Mouse (Mus musculus): Measurements from ENCODE around the gene Rorc.

The Rorc gene

DNA sequence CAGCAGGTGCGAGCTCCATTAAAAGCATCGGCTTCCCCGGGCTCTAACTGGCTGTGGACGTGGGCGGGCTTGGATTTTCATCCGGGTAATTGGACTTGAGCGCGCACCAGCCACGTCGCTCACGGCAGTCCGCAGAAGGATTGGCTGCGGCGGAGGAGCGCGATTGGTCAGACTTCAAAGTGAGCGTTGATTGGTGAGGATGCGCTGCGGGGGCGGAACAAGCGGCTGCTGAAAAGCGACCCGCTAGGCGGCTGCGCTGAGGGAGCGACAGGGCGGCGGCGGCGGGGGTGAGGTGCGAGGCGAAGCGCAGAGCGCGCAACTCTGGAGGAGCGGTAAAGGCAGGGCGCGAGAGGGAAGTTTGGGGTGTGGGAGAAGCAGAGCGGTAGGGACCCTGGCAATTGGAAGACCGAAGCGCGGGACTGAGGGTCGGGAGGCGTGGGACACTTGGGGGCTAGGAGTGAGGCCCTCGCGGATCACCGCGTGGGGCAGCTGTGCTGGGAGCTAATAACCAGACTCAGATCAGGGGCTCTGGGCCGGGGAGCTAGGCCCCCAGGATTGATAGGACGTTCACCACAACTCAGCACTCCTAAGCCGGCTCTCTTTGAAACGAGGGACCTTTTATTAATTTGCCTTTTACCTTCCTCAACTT, 40.6 kb downstream of the Rorc start, which contains the start of gene Tdrkh:
Gene Tdrkh (plus strand): TSS at position 243 of the 649 bp plus-strand sequence.
- DNase-seq (ENCODE audit: low read depth, low spot score), result peak; percentile 96

- no peak for DNase-seq (ENCODE audit: low read depth, low spot score)
Measured at GRCm38 (mm10) chr3:94430980-94431379, 58.4 kb downstream of the Rorc start.

DNA sequence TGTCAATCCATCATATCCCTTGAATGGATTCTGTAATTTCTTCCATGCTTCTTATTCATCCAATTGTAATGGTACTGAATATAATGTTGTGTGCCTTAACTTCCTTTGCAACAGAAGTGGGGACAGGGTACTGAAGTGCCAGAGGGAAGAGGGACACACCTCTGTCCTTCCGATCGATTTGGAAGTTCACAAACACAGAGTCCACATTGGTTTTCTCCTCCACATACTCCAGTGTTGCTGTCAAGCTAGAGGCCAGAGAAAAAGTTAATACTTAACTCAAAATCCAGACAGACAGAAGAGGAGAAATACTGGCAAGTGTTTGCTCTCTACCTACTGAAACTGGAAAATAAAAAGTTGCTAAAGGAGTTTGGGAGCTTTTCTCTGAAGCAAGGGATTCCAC, 61.7 kb downstream of the Rorc start:
- DNase-seq (ENCODE audit: low read depth, low spot score), result no peak

- no peak for DNase-seq (ENCODE audit: low read depth, low spot score)
Measured at GRCm38 (mm10) chr3:94436420-94436819, 63.8 kb downstream of the Rorc start.

GRCm38 (mm10) chr3:94441182-94441581, 68.6 kb downstream of the Rorc start:
- peak; percentile 78 for DNase-seq (ENCODE audit: low read depth, low spot score)

DNA sequence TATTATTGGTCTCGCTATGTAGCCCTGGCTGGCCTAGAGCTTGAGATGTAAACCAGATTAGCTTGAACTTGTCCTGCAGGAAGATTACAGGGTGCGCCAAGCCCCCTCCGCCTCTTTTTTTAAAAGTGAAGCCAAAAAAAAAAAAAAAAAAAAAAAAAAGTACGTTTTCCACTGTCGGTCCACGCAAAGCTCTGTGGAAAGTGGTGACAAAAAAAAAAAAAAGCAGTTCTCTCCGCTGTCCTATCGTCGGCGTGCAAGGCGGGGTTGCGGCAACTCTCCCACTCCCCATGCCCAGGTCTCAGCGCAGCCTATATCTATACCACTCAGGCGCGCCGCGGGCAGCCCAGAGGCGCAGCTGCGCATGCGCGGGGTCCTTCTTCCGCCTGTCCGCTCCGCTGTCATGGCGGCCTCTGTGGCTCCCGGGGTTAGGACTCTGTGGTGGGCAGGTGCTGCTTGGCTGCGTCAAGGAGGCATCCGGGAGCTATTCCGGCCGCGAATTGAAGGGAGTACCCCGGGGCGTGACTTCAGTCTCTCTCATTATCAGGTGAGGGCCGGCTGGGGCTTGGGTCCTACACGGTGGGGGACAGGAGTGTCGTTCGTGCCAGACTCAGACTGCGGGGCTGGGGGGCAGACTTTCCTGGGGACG, 70.5 kb downstream of the Rorc start, which contains the start of gene Mrpl9:
Gene Mrpl9 (plus strand): TSS at position 368 of the 646 bp plus-strand sequence.
- peak; percentile 93 for DNase-seq (ENCODE audit: low read depth, low spot score)

DNA sequence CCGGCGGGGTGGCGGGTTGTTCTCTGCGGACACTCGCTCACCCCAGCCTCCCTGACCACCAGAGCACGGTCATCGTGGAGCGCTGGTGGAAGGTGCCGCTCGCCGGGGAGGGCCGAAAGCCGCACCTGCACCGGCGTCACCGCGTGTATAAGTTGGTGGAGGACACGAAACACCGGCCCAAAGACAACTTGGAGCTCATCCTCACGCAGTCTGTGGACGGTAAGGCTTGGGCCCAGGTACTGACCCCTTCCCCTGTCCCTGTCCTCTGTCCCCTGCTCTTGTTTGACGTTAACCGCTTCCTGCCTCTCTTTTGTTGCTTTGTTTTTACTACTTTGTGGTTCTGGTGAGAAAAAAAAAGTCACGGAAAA, 71.0 kb downstream of the Rorc start, which contains the start of gene Oaz3:
Gene Oaz3 (minus strand): TSS at position 319 of the 368 bp plus-strand sequence.
- DNase-seq (ENCODE audit: low read depth, low spot score), result no peak
